Mouse (Mus musculus): ENCODE results near the gene C1ql3.

DNA sequence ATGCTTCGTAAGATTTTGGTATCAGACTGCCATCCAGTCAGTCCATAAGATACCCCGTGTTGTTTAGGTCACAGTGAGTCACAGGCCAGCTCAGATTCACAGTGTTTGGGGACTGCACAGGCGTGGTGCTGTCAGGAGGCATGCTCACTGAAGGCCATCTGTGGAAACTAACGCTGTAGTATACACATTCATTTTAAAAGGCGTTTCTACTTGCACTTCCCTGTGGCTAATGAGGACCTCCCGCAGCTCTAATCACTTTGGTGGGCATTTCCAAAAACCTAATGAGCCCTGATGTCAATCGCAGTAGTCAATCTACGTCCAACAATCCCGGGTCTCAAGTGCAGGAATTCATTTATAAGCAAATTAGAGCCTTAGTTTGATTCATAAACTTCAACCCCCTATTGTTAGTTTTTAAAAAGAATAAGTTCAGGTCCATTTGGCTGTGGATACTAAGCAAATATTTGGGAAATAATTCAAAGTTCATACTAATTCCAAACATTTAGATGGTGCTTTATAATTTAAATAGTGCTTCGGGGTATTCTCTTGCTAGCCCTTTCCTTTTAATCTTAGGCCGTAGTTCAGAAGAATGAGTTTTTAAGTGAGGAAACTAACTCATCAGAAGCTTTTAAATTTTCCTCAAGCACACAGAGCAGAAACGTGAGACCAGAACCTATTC is 41.4 kb downstream of the C1ql3 start:
- no peak for TF ChIP-seq CTCF (conservative IDR thresholded peaks at IDR 0.05; ENCODE audit: insufficient read depth, insufficient read length, low read depth, low read length)
- TF ChIP-seq POLR2A (IDR thresholded peaks at IDR 0.05; ENCODE audit: low read depth, low read length): no peak

Measured in kidney, adult 2 months (tissue).